Mouse (Mus musculus): ENCODE data around the gene Ncmap. TPM values are rescaled to one million over a fixed set of nuclear protein-coding genes. Genes with fewer than 3 reads are reported as not detected.

Ncmap gene
- total RNA-seq (2012; rRNA removed) (not detected in 2 replicates), total RNA-seq (2014; rRNA removed) (not detected in 2 replicates), polyA plus RNA-seq (2012; ENCODE audit: insufficient read length, low read depth) (not detected in 2 replicates)

DNA sequence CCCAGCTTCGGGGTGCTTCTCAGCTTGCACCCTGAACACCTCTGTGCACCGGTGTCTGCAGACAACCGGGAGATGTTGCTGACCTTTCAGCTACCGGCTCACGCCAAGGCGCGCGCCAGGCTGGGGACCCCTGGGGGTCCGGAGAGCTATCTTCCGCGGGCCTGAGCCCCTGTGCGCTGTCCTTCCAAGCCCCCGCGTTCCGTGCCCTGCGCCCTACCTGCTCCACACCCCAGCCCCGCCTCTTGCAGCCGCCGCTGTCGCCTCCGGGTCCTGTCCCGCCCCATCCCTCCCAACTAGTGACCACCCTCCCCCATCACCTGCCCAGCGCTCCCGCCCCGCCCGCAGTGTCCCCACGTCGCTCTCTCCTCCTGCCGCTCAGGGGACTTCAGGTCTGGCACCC is at the start of gene Ncmap:
TSS of gene Ncmap (minus strand) at position 237 of the 400 bp plus-strand sequence.
- H3K27me3 ChIP-seq (replicated peaks) = peaks cover 2% of the 10 kb centered on the region
- in situ Hi-C loops (cut with MboI; ENCODE audit: low pct_ligation_motif_present, low pct_unique_long_range_greater_than_20kb, low sequenced_read_pairs) = no loop called here
- no peak within 1 kb of the TSS for H3K4me2 ChIP-seq (ENCODE audit: insufficient read depth, low read depth, poor library complexity, severe bottlenecking)
- TF ChIP-seq GABPA (IDR thresholded peaks at IDR 0.05; ENCODE audit: insufficient replicate concordance, low read depth, low read length) (no peak), MAFK (IDR thresholded peaks at IDR 0.05; ENCODE audit: insufficient replicate concordance, low read length) (no peak), USF2 (conservative IDR thresholded peaks at IDR 0.05; ENCODE audit: low read depth, low read length) (no peak), ZC3H11A (IDR thresholded peaks at IDR 0.05; ENCODE audit: low read depth, low read length) (no peak), TBP (conservative IDR thresholded peaks at IDR 0.05; ENCODE audit: low read depth, low read length) (no peak), ZNF384 (IDR thresholded peaks at IDR 0.05; ENCODE audit: low read depth, low read length) (no peak), RAD21 (IDR thresholded peaks at IDR 0.05; ENCODE audit: low read depth, low read length) (no peak), MAX (IDR thresholded peaks at IDR 0.05; ENCODE audit: low read length) (no peak), SIN3A (IDR thresholded peaks at IDR 0.05; ENCODE audit: low read length) (no peak), MYC (IDR thresholded peaks at IDR 0.05; ENCODE audit: low read depth, low read length) (no peak), CTCF (conservative IDR thresholded peaks at IDR 0.05 in 1 of 2, IDR thresholded peaks at IDR 0.05 in 1 of 2; ENCODE audit: low read depth in 2 of 2, low read length in 2 of 2) (no peak), JUND (conservative IDR thresholded peaks at IDR 0.05; ENCODE audit: low read depth, low read length) (no peak), JUN (IDR thresholded peaks at IDR 0.05; ENCODE audit: insufficient read depth, low read depth, low read length) (no peak), CHD2 (IDR thresholded peaks at IDR 0.05; ENCODE audit: low read length) (no peak), USF1 (IDR thresholded peaks at IDR 0.05; ENCODE audit: low read depth, low read length) (no peak), BHLHE40 (IDR thresholded peaks at IDR 0.05; ENCODE audit: low read depth, low read length) (no peak)
- no peak within 1 kb of the TSS for H3K9ac ChIP-seq (ENCODE audit: insufficient read depth, low read depth)
- H3K4me1 ChIP-seq (ENCODE audit: control insufficient read depth in 1 of 2, insufficient read depth in 2 of 2) = peaks cover 0 to 3% of the 10 kb centered on the region in 2 experiments; a peak in 2 of 4 replicates
- no peaks in the 10 kb centered on the region for H3K79me2 ChIP-seq (replicated peaks; ENCODE audit: control insufficient read depth, extremely low read depth, insufficient read depth, poor library complexity, severe bottlenecking)
- dilution Hi-C loops (cut with MboI; ENCODE audit: extremely low pct_ligation_motif_present, extremely low pct_unique_long_range_greater_than_20kb, low sequenced_read_pairs) = no loop called here
- no peak within 1 kb of the TSS for H3K4me3 ChIP-seq (replicated peaks in 1 of 3; ENCODE audit: low read depth in 2 of 3, low read length in 2 of 3, poor library complexity in 1 of 3)
- H3K36me3 ChIP-seq (replicated peaks in 1 of 2; ENCODE audit: control insufficient read depth in 1 of 2, insufficient read depth in 1 of 2, low read length in 1 of 2) = no peaks in the 10 kb centered on the region
- H3K27ac ChIP-seq (ENCODE audit: insufficient read depth, low read depth) = no peak within 1 kb of the TSS
- peaks cover 2% of the 10 kb centered on the region for H3K9me3 ChIP-seq (replicated peaks; ENCODE audit: low read length)
- no peak for DNase-seq (ENCODE audit: extremely low read depth)

DNA sequence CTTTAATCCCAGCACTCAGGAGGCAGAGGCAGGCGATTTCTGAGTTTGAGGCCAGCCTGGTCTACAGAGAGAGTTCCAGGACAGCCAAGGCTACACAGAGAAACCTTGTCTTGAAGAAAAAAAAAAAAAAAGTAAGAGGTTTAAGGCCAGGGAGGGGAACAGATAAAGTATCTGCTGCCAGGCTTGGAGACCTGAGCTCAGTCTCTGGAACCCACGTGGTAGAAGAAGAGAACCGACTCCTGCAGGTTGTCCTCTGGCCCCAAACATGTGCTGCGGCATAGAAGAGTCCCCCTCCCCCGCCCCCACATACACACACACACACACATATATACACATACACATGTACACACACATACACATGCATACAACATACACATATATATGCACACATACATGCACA is 44.4 kb upstream of the Ncmap start:
- H3K4me3 ChIP-seq (replicated peaks in 1 of 3; ENCODE audit: low read depth in 2 of 3, low read length in 2 of 3, poor library complexity in 1 of 3) = no peak overlapping the region
- TF ChIP-seq EP300 (IDR thresholded peaks at IDR 0.05; ENCODE audit: low read length) = no peak
- TF ChIP-seq CTCF (conservative IDR thresholded peaks at IDR 0.05 in 1 of 2, IDR thresholded peaks at IDR 0.05 in 1 of 2; ENCODE audit: low read depth in 2 of 2, low read length in 2 of 2) = no peak
- TF ChIP-seq TCF12 (IDR thresholded peaks at IDR 0.05; ENCODE audit: low read depth, low read length) = no peak
- no peak for TF ChIP-seq ZC3H11A (IDR thresholded peaks at IDR 0.05; ENCODE audit: low read depth, low read length)
- no peak for TF ChIP-seq MEF2A (IDR thresholded peaks at IDR 0.05; ENCODE audit: borderline replicate concordance, low read depth, low read length)
- no peak for TF ChIP-seq USF2 (conservative IDR thresholded peaks at IDR 0.05; ENCODE audit: low read depth, low read length)
- no peak for TF ChIP-seq BHLHE40 (IDR thresholded peaks at IDR 0.05; ENCODE audit: low read depth, low read length)
- H3K27me3 ChIP-seq (replicated peaks) = no peaks in the 10 kb centered on the region
- peaks cover 0 to 20% of the 10 kb centered on the region in 2 experiments; a peak in 2 of 4 replicates for H3K4me1 ChIP-seq (ENCODE audit: control insufficient read depth in 1 of 2, insufficient read depth in 2 of 2)
- no peak overlapping the region for H3K9ac ChIP-seq (ENCODE audit: insufficient read depth, low read depth)
- H3K36me3 ChIP-seq (replicated peaks in 1 of 2; ENCODE audit: control insufficient read depth in 1 of 2, insufficient read depth in 1 of 2, low read length in 1 of 2) = no peaks in the 10 kb centered on the region
- dilution Hi-C loops (cut with MboI; ENCODE audit: extremely low pct_ligation_motif_present, extremely low pct_unique_long_range_greater_than_20kb, low sequenced_read_pairs) (no loop called here), in situ Hi-C loops (cut with MboI; ENCODE audit: low pct_ligation_motif_present, low pct_unique_long_range_greater_than_20kb, low sequenced_read_pairs) (no loop called here)
- H3K79me2 ChIP-seq (replicated peaks; ENCODE audit: control insufficient read depth, extremely low read depth, insufficient read depth, poor library complexity, severe bottlenecking) = no peaks in the 10 kb centered on the region
- H3K9me3 ChIP-seq (replicated peaks; ENCODE audit: low read length) = no peaks in the 10 kb centered on the region
- H3K27ac ChIP-seq (ENCODE audit: insufficient read depth, low read depth) = no peak overlapping the region
- DNase-seq (ENCODE audit: extremely low read depth) = no peak
- no peak overlapping the region for H3K4me2 ChIP-seq (ENCODE audit: insufficient read depth, low read depth, poor library complexity, severe bottlenecking)

Measured in CH12.LX (cell line).